Mouse (Mus musculus): ENCODE results near the gene Safb. TPM values are rescaled to one million over a fixed set of nuclear protein-coding genes. Genes with fewer than 3 reads are reported as not detected.

Gene Safb
- polyA plus RNA-seq (2011; ENCODE audit: insufficient read length, low read depth, missing spikeins), result 67.2 and 76.1 TPM in 2 replicates

- Histone ChIP-seq H3K27ac (ENCODE audit: insufficient read depth, low read length) (peak within 1 kb of the TSS; percentile 91), H3K4me3 (ENCODE audit: insufficient read depth, low read length) (peak within 1 kb of the TSS; percentile 77), H3K4me1 (ENCODE audit: control insufficient read depth, insufficient read depth, low read length) (peaks cover 17% of the 10 kb centered on the region)
- TF ChIP-seq POLR2A (IDR thresholded peaks at IDR 0.05; ENCODE audit: low read depth, low read length) (peak; percentile 92), CTCF (IDR thresholded peaks at IDR 0.05; ENCODE audit: borderline replicate concordance, insufficient read depth, low read length) (no peak)
Observed at GRCm38 (mm10) chr17:56584257-56585130, at the start of gene Safb, which contains the start of gene Safb2. Gene Safb (plus strand): TSS chr17:56584825. Gene Safb2 (minus strand): TSS chr17:56584585.

GRCm38 (mm10) chr17:56536192-56536591, 48.4 kb upstream of the Safb start:
- Histone ChIP-seq H3K4me1 (ENCODE audit: control insufficient read depth, insufficient read depth, low read length) (no peaks in the 10 kb centered on the region), H3K27ac (ENCODE audit: insufficient read depth, low read length) (no peak overlapping the region), H3K4me3 (ENCODE audit: insufficient read depth, low read length) (no peak overlapping the region)
- TF ChIP-seq POLR2A (IDR thresholded peaks at IDR 0.05; ENCODE audit: low read depth, low read length) (no peak), CTCF (IDR thresholded peaks at IDR 0.05; ENCODE audit: borderline replicate concordance, insufficient read depth, low read length) (no peak)

- TF ChIP-seq CTCF (IDR thresholded peaks at IDR 0.05; ENCODE audit: borderline replicate concordance, insufficient read depth, low read length) (no peak), POLR2A (IDR thresholded peaks at IDR 0.05; ENCODE audit: low read depth, low read length) (no peak)
- Histone ChIP-seq H3K27ac (ENCODE audit: insufficient read depth, low read length) (no peak overlapping the region), H3K4me1 (ENCODE audit: control insufficient read depth, insufficient read depth, low read length) (no peaks in the 10 kb centered on the region), H3K4me3 (ENCODE audit: insufficient read depth, low read length) (no peak overlapping the region)
Observed at GRCm38 (mm10) chr17:56536874-56537273, 47.8 kb upstream of the Safb start.

GRCm38 (mm10) chr17:56537912-56538311, 46.7 kb upstream of the Safb start:
- H3K27ac ChIP-seq (ENCODE audit: insufficient read depth, low read length), result no peak overlapping the region
- no peak for TF ChIP-seq CTCF (IDR thresholded peaks at IDR 0.05; ENCODE audit: borderline replicate concordance, insufficient read depth, low read length)
- TF ChIP-seq POLR2A (IDR thresholded peaks at IDR 0.05; ENCODE audit: low read depth, low read length), result no peak
- H3K4me1 ChIP-seq (ENCODE audit: control insufficient read depth, insufficient read depth, low read length), result no peaks in the 10 kb centered on the region
- H3K4me3 ChIP-seq (ENCODE audit: insufficient read depth, low read length), result no peak overlapping the region

GRCm38 (mm10) chr17:56540562-56540975, 44.1 kb upstream of the Safb start:
- TF ChIP-seq CTCF (IDR thresholded peaks at IDR 0.05; ENCODE audit: borderline replicate concordance, insufficient read depth, low read length) (no peak), POLR2A (IDR thresholded peaks at IDR 0.05; ENCODE audit: low read depth, low read length) (no peak)
- no peak overlapping the region for H3K27ac ChIP-seq (ENCODE audit: insufficient read depth, low read length)
- H3K4me3 ChIP-seq (ENCODE audit: insufficient read depth, low read length), result no peak overlapping the region
- H3K4me1 ChIP-seq (ENCODE audit: control insufficient read depth, insufficient read depth, low read length), result no peaks in the 10 kb centered on the region

GRCm38 (mm10) chr17:56542736-56543135, 41.9 kb upstream of the Safb start:
- Histone ChIP-seq H3K4me3 (ENCODE audit: insufficient read depth, low read length) (no peak overlapping the region), H3K4me1 (ENCODE audit: control insufficient read depth, insufficient read depth, low read length) (no peaks in the 10 kb centered on the region), H3K27ac (ENCODE audit: insufficient read depth, low read length) (no peak overlapping the region)
- no peak for TF ChIP-seq POLR2A (IDR thresholded peaks at IDR 0.05; ENCODE audit: low read depth, low read length)
- TF ChIP-seq CTCF (IDR thresholded peaks at IDR 0.05; ENCODE audit: borderline replicate concordance, insufficient read depth, low read length), result no peak

- H3K4me3 ChIP-seq (ENCODE audit: insufficient read depth, low read length), result no peak overlapping the region
- H3K27ac ChIP-seq (ENCODE audit: insufficient read depth, low read length), result no peak overlapping the region
- no peaks in the 10 kb centered on the region for H3K4me1 ChIP-seq (ENCODE audit: control insufficient read depth, insufficient read depth, low read length)
- TF ChIP-seq CTCF (IDR thresholded peaks at IDR 0.05; ENCODE audit: borderline replicate concordance, insufficient read depth, low read length) (no peak), POLR2A (IDR thresholded peaks at IDR 0.05; ENCODE audit: low read depth, low read length) (no peak)
Observed at GRCm38 (mm10) chr17:56543684-56544224, 40.9 kb upstream of the Safb start.

- no peak overlapping the region for H3K27ac ChIP-seq (ENCODE audit: insufficient read depth, low read length)
- H3K4me1 ChIP-seq (ENCODE audit: control insufficient read depth, insufficient read depth, low read length), result no peaks in the 10 kb centered on the region
- TF ChIP-seq CTCF (IDR thresholded peaks at IDR 0.05; ENCODE audit: borderline replicate concordance, insufficient read depth, low read length) (no peak), POLR2A (IDR thresholded peaks at IDR 0.05; ENCODE audit: low read depth, low read length) (no peak)
- H3K4me3 ChIP-seq (ENCODE audit: insufficient read depth, low read length), result no peak overlapping the region
Observed at GRCm38 (mm10) chr17:56544699-56545387, 39.8 kb upstream of the Safb start.

- no peak overlapping the region for H3K4me3 ChIP-seq (ENCODE audit: insufficient read depth, low read length)
- H3K27ac ChIP-seq (ENCODE audit: insufficient read depth, low read length), result no peak overlapping the region
- no peaks in the 10 kb centered on the region for H3K4me1 ChIP-seq (ENCODE audit: control insufficient read depth, insufficient read depth, low read length)
- no peak for TF ChIP-seq POLR2A (IDR thresholded peaks at IDR 0.05; ENCODE audit: low read depth, low read length)
- TF ChIP-seq CTCF (IDR thresholded peaks at IDR 0.05; ENCODE audit: borderline replicate concordance, insufficient read depth, low read length), result no peak
Observed at GRCm38 (mm10) chr17:56545945-56546344, 38.7 kb upstream of the Safb start.
